Mouse (Mus musculus) MEL (cell line): Measurements from ENCODE around the gene Ssr1.

Source experiments
- CTCF ChIP-seq, 3 experiments: IDR thresholded peaks in 2 of 3; conservative IDR thresholded peaks in 1 of 3; 2 replicates each; pipeline ENCODE4 v1.5.1; 2011 to 2012; ENCODE audit warnings: low read length in 3 of 3, low read depth in 2 of 3, mild to moderate bottlenecking in 2 of 3, improper control_type of control experiment in 1 of 3, inconsistent platforms in 1 of 3, mixed read lengths in 1 of 3, moderate library complexity in 1 of 3; ENCODE audit not compliant: control insufficient read depth in 1 of 3, insufficient read depth in 1 of 3, poor library complexity in 1 of 3, severe bottlenecking in 1 of 3
- E2F4 ChIP-seq: IDR thresholded peaks from 2 replicates; pipeline ENCODE4 v1.6.1; 2011; ENCODE audit warnings: low read depth, low read length, improper control_type of control experiment, borderline replicate concordance
- GABPA ChIP-seq: IDR thresholded peaks from 2 replicates; pipeline ENCODE4 v1.6.1; 2012; ENCODE audit warnings: low read depth, mild to moderate bottlenecking, inconsistent platforms, low read length, improper control_type of control experiment, moderate library complexity
- GATA1 ChIP-seq: IDR thresholded peaks from 2 replicates; pipeline ENCODE4 v1.6.1; 2011; ENCODE audit warnings: low read depth, low read length, improper control_type of control experiment
- MEF2A ChIP-seq: IDR thresholded peaks from 2 replicates; pipeline ENCODE4 v1.6.1; 2014; ENCODE audit warnings: low read depth, mild to moderate bottlenecking, inconsistent platforms, low read length, improper control_type of control experiment; ENCODE audit not compliant: poor library complexity, insufficient replicate concordance, severe bottlenecking; ENCODE audit errors: extremely low read depth
- POLR2A ChIP-seq, 2 experiments: IDR thresholded peaks; 2 replicates each; pipeline ENCODE4 v1.6.1; 2011 to 2012; ENCODE audit warnings: low read length in 2 of 2, mild to moderate bottlenecking in 2 of 2, control low read depth in 1 of 2, improper control_type of control experiment in 1 of 2, low read depth in 1 of 2, moderate library complexity in 1 of 2; ENCODE audit not compliant: control insufficient read depth in 1 of 2, insufficient read depth in 1 of 2, poor library complexity in 1 of 2
- POLR2AphosphoS2 ChIP-seq: IDR thresholded peaks from 2 replicates; pipeline ENCODE4 v1.6.1; 2011; ENCODE audit warnings: low read length, improper control_type of control experiment
- RCOR1 ChIP-seq: IDR thresholded peaks from 2 replicates; pipeline ENCODE4 v1.6.1; 2012; ENCODE audit warnings: low read depth, mild to moderate bottlenecking, inconsistent platforms, low read length, improper control_type of control experiment
- TBP ChIP-seq: IDR thresholded peaks from 2 replicates; pipeline ENCODE4 v1.8.0; 2011; ENCODE audit warnings: low read depth, low read length, improper control_type of control experiment
- TCF12 ChIP-seq: IDR thresholded peaks from 2 replicates; pipeline ENCODE4 v1.6.1; 2014; ENCODE audit warnings: low read depth, mild to moderate bottlenecking, inconsistent platforms, low read length, improper control_type of control experiment, moderate library complexity

- no peak for TF ChIP-seq MEF2A
- no peak for TF ChIP-seq TBP
- TF ChIP-seq POLR2A (IDR thresholded peaks at IDR 0.05; ENCODE audit: control insufficient read depth in 1 of 2, insufficient read depth in 1 of 2, low read depth in 1 of 2, low read length in 2 of 2, poor library complexity in 1 of 2), result no peak
- TF ChIP-seq GABPA, result no peak
- no peak for TF ChIP-seq CTCF (IDR thresholded peaks at IDR 0.05 in 2 of 3, conservative IDR thresholded peaks at IDR 0.05 in 1 of 3; ENCODE audit: control insufficient read depth in 1 of 3, insufficient read depth in 1 of 3, low read depth in 2 of 3, low read length in 3 of 3, poor library complexity in 1 of 3, severe bottlenecking in 1 of 3)
- no peak for TF ChIP-seq RCOR1
- no peak for TF ChIP-seq TCF12
- no peak for TF ChIP-seq GATA1
- TF ChIP-seq POLR2AphosphoS2, result no peak
- no peak for TF ChIP-seq E2F4
Measured at GRCm38 (mm10) chr13:38037811-38038210, 43.8 kb upstream of the Ssr1 start.
